Comparison of ENCODE assay signal across 7 mouse cellular contexts in the genomic region with DNA sequence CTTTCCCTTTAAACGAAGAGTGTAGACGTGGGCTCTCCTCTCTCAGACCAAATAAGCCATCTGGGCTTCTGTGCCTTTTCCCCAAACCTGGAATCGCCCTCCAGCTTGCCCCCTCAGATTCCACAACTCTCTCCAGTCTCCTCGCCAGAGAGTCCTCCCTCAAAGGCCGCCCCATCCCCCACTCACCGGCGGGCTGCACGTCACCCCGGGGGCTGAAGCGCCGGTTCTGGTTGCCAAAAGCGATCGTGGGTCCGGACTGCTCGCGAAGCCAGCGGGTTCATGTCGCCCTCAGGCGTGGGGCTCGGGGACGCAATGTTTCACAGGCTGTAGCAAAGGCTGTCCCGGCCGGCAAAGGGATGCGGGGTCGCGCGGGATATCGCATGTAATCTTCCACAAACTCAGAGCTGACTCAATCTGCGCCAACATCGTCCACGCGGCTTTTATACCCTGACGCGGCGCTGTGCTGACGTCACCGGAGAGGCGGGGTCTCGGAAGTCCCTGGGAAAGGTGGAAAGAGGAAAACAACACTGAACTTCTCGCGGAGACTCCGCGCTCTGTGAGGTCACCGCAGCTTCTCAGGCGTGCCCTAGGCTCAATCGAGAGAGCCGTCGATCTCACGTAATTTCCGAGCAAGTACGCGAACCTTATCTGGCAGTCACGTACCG. TPM values are rescaled to one million over a fixed set of nuclear protein-coding genes. Genes with fewer than 3 reads are reported as not detected.
DNase-seq lines count a peak whose midpoint lies in the region; ATAC-seq and TF ChIP-seq lines count a peak whose summit lies in the region.

A gene (minus strand): TSS at position 460 of the 665 bp plus-strand sequence.
A gene (plus strand): TSS at position 522 of the 665 bp plus-strand sequence.

- peak within 1 kb of the TSS; percentile 85 for H3K9ac ChIP-seq in embryonic facial prominence, embryonic 12.5 days
- peak within 1 kb of the TSS; percentile 84 for H3K9ac ChIP-seq in limb, embryonic 12.5 days (replicated peaks)
- H3K9ac ChIP-seq in midbrain, embryonic 15.5 days, result peak within 1 kb of the TSS; percentile 69

- H3K4me2 ChIP-seq in embryonic facial prominence, embryonic 12.5 days (replicated peaks), result peak within 1 kb of the TSS; percentile 75
- peak within 1 kb of the TSS; percentile 84 for H3K4me2 ChIP-seq in limb, embryonic 12.5 days
- peak within 1 kb of the TSS; percentile 83 for H3K4me2 ChIP-seq in midbrain, embryonic 15.5 days

- no peaks in the 10 kb centered on the region for H3K9me3 ChIP-seq in embryonic facial prominence, embryonic 12.5 days
- no peaks in the 10 kb centered on the region for H3K9me3 ChIP-seq in limb, embryonic 12.5 days
- no peaks in the 10 kb centered on the region for H3K9me3 ChIP-seq in midbrain, embryonic 15.5 days

- TF ChIP-seq POLR2A in kidney, adult 2 months (IDR thresholded peaks at IDR 0.05; ENCODE audit: low read depth, low read length), result peak; percentile 96
- TF ChIP-seq POLR2A in spleen, adult 2 months (IDR thresholded peaks at IDR 0.05; ENCODE audit: low read depth, low read length), result peak; percentile 95

- under 1% methylated on average over 54 of the region's 54 CpGs for WGBS in embryonic facial prominence, embryonic 12.5 days
- WGBS in kidney, adult 2 months, result under 1% methylated on average over 54 of the region's 54 CpGs
- under 1% methylated on average over 54 of the region's 54 CpGs for WGBS in limb, embryonic 12.5 days
- WGBS in midbrain, embryonic 15.5 days, result under 1% methylated on average over 54 of the region's 54 CpGs
- under 1% methylated on average over 54 of the region's 54 CpGs for WGBS in spleen, adult 2 months

- DNase-seq in adrenal gland, postnatal 25 days, result peak; percentile 95
- peak; percentile 97 to 99 for DNase-seq in heart, adult 18-20 months
- DNase-seq in kidney, adult 2 months, result peak; percentile 97
- DNase-seq in spleen, adult 2 months (ENCODE audit: low read depth in 1 of 2, low spot score in 2 of 2), result peak; percentile 90 to 95

- peak within 1 kb of the TSS; percentile 86 for H3K27ac ChIP-seq in embryonic facial prominence, embryonic 12.5 days
- peak within 1 kb of the TSS; percentile 95 for H3K27ac ChIP-seq in kidney, adult 2 months (ENCODE audit: insufficient read depth, low read depth, low read length)
- peak within 1 kb of the TSS; percentile 93 for H3K27ac ChIP-seq in limb, embryonic 12.5 days
- H3K27ac ChIP-seq in midbrain, embryonic 15.5 days, result peak within 1 kb of the TSS; percentile 78
- H3K27ac ChIP-seq in spleen, adult 2 months (ENCODE audit: insufficient read depth, low read length), result peak within 1 kb of the TSS; percentile 95

- H3K27me3 ChIP-seq in embryonic facial prominence, embryonic 12.5 days, result no peaks in the 10 kb centered on the region
- no peaks in the 10 kb centered on the region for H3K27me3 ChIP-seq in kidney, adult 2 months (replicated peaks; ENCODE audit: control insufficient read depth, insufficient read depth, low read length)
- 0 out of 2 replicates have a peak, but pooled peaks cover 4% of the 10 kb centered on the region for H3K27me3 ChIP-seq in limb, embryonic 12.5 days
- no peaks in the 10 kb centered on the region for H3K27me3 ChIP-seq in midbrain, embryonic 15.5 days (replicated peaks)
- H3K27me3 ChIP-seq in spleen, adult 2 months (ENCODE audit: control insufficient read depth, insufficient read depth, low read length), result no peaks in the 10 kb centered on the region

- H3K4me3 ChIP-seq in embryonic facial prominence, embryonic 12.5 days, result peak within 1 kb of the TSS; percentile 85
- H3K4me3 ChIP-seq in kidney, adult 2 months (ENCODE audit: insufficient read depth, low read depth, low read length), result peak within 1 kb of the TSS; percentile 80
- peak within 1 kb of the TSS; percentile 78 for H3K4me3 ChIP-seq in limb, embryonic 12.5 days (replicated peaks)
- peak within 1 kb of the TSS; percentile 61 for H3K4me3 ChIP-seq in midbrain, embryonic 15.5 days
- peak within 1 kb of the TSS; percentile 85 for H3K4me3 ChIP-seq in spleen, adult 2 months (ENCODE audit: extremely low read depth, insufficient read depth, insufficient read length)

- H3K36me3 ChIP-seq in embryonic facial prominence, embryonic 12.5 days, result 0 out of 2 replicates have a peak, but pooled peaks cover 8% of the 10 kb centered on the region
- H3K36me3 ChIP-seq in kidney, adult 2 months (ENCODE audit: control insufficient read depth, insufficient read depth, low read length), result peaks cover 2% of the 10 kb centered on the region; the same call in 1 of the 2 replicates
- H3K36me3 ChIP-seq in limb, embryonic 12.5 days, result peaks cover 20% of the 10 kb centered on the region
- no peaks in the 10 kb centered on the region for H3K36me3 ChIP-seq in midbrain, embryonic 15.5 days (replicated peaks)
- H3K36me3 ChIP-seq in spleen, adult 2 months (ENCODE audit: control insufficient read depth, insufficient read depth, low read length), result peaks cover 7% of the 10 kb centered on the region

- no peak for TF ChIP-seq CTCF in kidney, adult 2 months (conservative IDR thresholded peaks at IDR 0.05; ENCODE audit: insufficient read depth, insufficient read length, low read depth, low read length)
- no peak for TF ChIP-seq CTCF in spleen, adult 2 months (IDR thresholded peaks at IDR 0.05; ENCODE audit: extremely low read depth, insufficient read depth, insufficient read length, insufficient replicate concordance)

- peak; percentile 70 for ATAC-seq in embryonic facial prominence, embryonic 12.5 days (ENCODE audit: insufficient number of reproducible peaks, insufficient read depth, low FRiP score, low TSS enrichment)
- ATAC-seq in limb, embryonic 12.5 days (ENCODE audit: insufficient number of reproducible peaks, insufficient read depth, low FRiP score, low TSS enrichment, low read depth), result peak; percentile 79
- ATAC-seq in midbrain, embryonic 15.5 days (replicated peaks), result peak; percentile 79

- peaks cover 37% of the 10 kb centered on the region for H3K4me1 ChIP-seq in embryonic facial prominence, embryonic 12.5 days
- H3K4me1 ChIP-seq in kidney, adult 2 months (ENCODE audit: control insufficient read depth, insufficient read depth, low read length), result peaks cover 20% of the 10 kb centered on the region
- peaks cover 41% of the 10 kb centered on the region for H3K4me1 ChIP-seq in limb, embryonic 12.5 days (replicated peaks)
- peaks cover 21% of the 10 kb centered on the region for H3K4me1 ChIP-seq in midbrain, embryonic 15.5 days
- peaks cover 6% of the 10 kb centered on the region; the same call in 1 of the 2 replicates for H3K4me1 ChIP-seq in spleen, adult 2 months (ENCODE audit: control insufficient read depth, insufficient read depth, insufficient read length)

RNA-seq across cellular contexts. Expression of the first gene that starts in this region (rescaled TPM):
- 28.0 and 29.6 TPM in 2 replicates for total RNA-seq in adrenal gland, postnatal 25 days (2021)
- 24.1 and 25.6 TPM in 2 replicates for polyA plus RNA-seq in embryonic facial prominence, embryonic 12.5 days (2016; fragmentation: Nextera tagmentation; extraction: Ambion mirVana)
- total RNA-seq in heart, adult 18-20 months (2021), result 10 to 100 TPM; 31.6 to 33.7 TPM
- 26.6 and 28.2 TPM in 2 replicates for polyA plus RNA-seq in kidney, adult 2 months (2012; rRNA removed)
- 26.0 and 27.1 TPM in 2 replicates for polyA plus RNA-seq in limb, embryonic 12.5 days (2016; fragmentation: Nextera tagmentation; extraction: Ambion mirVana)
- polyA plus RNA-seq in midbrain, embryonic 15.5 days (2015; fragmentation: Nextera tagmentation; extraction: Ambion mirVana), result 11.7 and 12.5 TPM in 2 replicates
- polyA plus RNA-seq in spleen, adult 2 months (2012; rRNA removed), result 99.5 and 119 TPM in 2 replicates

RNA-seq across cellular contexts. Expression of the second gene that starts in this region (rescaled TPM):
- 3.2 and 3.3 TPM in 2 replicates for total RNA-seq in adrenal gland, postnatal 25 days (2021)
- polyA plus RNA-seq in embryonic facial prominence, embryonic 12.5 days (2016; fragmentation: Nextera tagmentation; extraction: Ambion mirVana), result 3.0 and 3.2 TPM in 2 replicates
- 1 to 10 TPM; 2.0 to 2.5 TPM for total RNA-seq in heart, adult 18-20 months (2021)
- polyA plus RNA-seq in kidney, adult 2 months (2012; rRNA removed), result 4.6 and 5.9 TPM in 2 replicates
- polyA plus RNA-seq in limb, embryonic 12.5 days (2016; fragmentation: Nextera tagmentation; extraction: Ambion mirVana), result 1.4 TPM in 2 replicates
- polyA plus RNA-seq in midbrain, embryonic 15.5 days (2015; fragmentation: Nextera tagmentation; extraction: Ambion mirVana), result 1.3 TPM in 2 replicates
- polyA plus RNA-seq in spleen, adult 2 months (2012; rRNA removed), result 6.5 and 7.2 TPM in 2 replicates

Comparison
In these comparisons a context has a peak if more than half of its experiments do, and no peak if none do; other contexts are left out.
1. Peak in every context shown above with its lines: DNase-seq, ATAC-seq, H3K4me3 ChIP-seq and H3K27ac ChIP-seq.